Mouse (Mus musculus) neural tube, embryonic 12.5 days (tissue): ENCODE results near the gene Lfng. TPM values are rescaled to one million over a fixed set of nuclear protein-coding genes. Genes with fewer than 3 reads are reported as not detected.

ENCODE experiments used
- ATAC-seq: fragments of 200-750 bp; cut with Nextera tagmentation; 2 replicates; pipeline ENCODE4 v1.8.0; 2017; ENCODE audit warnings: low read depth, mild to moderate bottlenecking, moderate TSS enrichment, moderate library complexity; ENCODE audit not compliant: low FRiP score
- H3K27ac ChIP-seq: fragments of 300-500 bp; sonication (generic); 2 replicates; pipeline ENCODE4 v1.5.1; 2016
- H3K27me3 ChIP-seq: fragments of 300-500 bp; sonication (generic); replicated peaks from 2 replicates; pipeline ENCODE4 v1.6.1; 2016; ENCODE audit warnings: mild to moderate bottlenecking
- H3K36me3 ChIP-seq: fragments of 300-500 bp; sonication (generic); 2 replicates; pipeline ENCODE4 v1.6.1; 2016; ENCODE audit warnings: mild to moderate bottlenecking
- H3K4me1 ChIP-seq: fragments of 300-500 bp; sonication (generic); 2 replicates; pipeline ENCODE4 v1.6.1; 2016
- H3K4me2 ChIP-seq: fragments of 300-500 bp; sonication (generic); replicated peaks from 2 replicates; pipeline ENCODE4 v1.6.1; 2016; ENCODE audit warnings: mild to moderate bottlenecking
- H3K4me3 ChIP-seq: fragments of 300-500 bp; sonication (generic); 2 replicates; pipeline ENCODE4 v1.5.1; 2016
- H3K9ac ChIP-seq: fragments of 300-500 bp; sonication (generic); 2 replicates; pipeline ENCODE4 v1.6.1; 2016; ENCODE audit warnings: mild to moderate bottlenecking
- H3K9me3 ChIP-seq: fragments of 300-500 bp; sonication (generic); 2 replicates; pipeline ENCODE4 v1.6.1; 2016; ENCODE audit warnings: mild to moderate bottlenecking
- WGBS: fragments of 180-500 bp; shearing (Covaris S2); methylation state at CpG from one replicate; pipeline ENCODE4 v1.1.7; 2016; 5-methylcytosine and 5-hydroxymethylcytosine counted together
- polyA plus RNA-seq: library from polyadenylated mRNA; unstranded; fragments of >200 nt; fragmentation: Nextera tagmentation; extraction: Ambion mirVana; gene quantifications from 2 replicates; pipeline ENCODE4 v1.2.1, GENCODE M21; 2016

Lfng gene
- polyA plus RNA-seq, 1 experiment from 2014 or later: 30.5 TPM

- Histone ChIP-seq H3K9ac (no peak overlapping the region), H3K36me3 (no peaks in the 10 kb centered on the region), H3K4me1 (peaks cover 12% of the 10 kb centered on the region; the same call in 1 of the 2 replicates), H3K27ac (no peak overlapping the region), H3K9me3 (no peaks in the 10 kb centered on the region), H3K27me3 (no peaks in the 10 kb centered on the region), H3K4me3 (no peak overlapping the region), H3K4me2 (no peak overlapping the region)
- WGBS: 80% methylated on average over 18 of the region's 18 CpGs
- no peak for ATAC-seq
Measured at GRCm38 (mm10) chr5:140596927-140597588, 10.1 kb upstream of the Lfng start.

- 86% methylated on average over 4 of the region's 4 CpGs for WGBS
- H3K4me2 ChIP-seq: no peak overlapping the region
- H3K4me1 ChIP-seq: peaks cover 12% of the 10 kb centered on the region; the same call in 1 of the 2 replicates
- no peaks in the 10 kb centered on the region for H3K36me3 ChIP-seq
- H3K9me3 ChIP-seq: no peaks in the 10 kb centered on the region
- H3K9ac ChIP-seq: no peak overlapping the region
- no peak overlapping the region for H3K4me3 ChIP-seq
- no peak overlapping the region for H3K27ac ChIP-seq
- H3K27me3 ChIP-seq: no peaks in the 10 kb centered on the region
- ATAC-seq: no peak
Measured at GRCm38 (mm10) chr5:140597787-140598186, 9.3 kb upstream of the Lfng start.

- no peak for ATAC-seq
- no peak overlapping the region for H3K9ac ChIP-seq
- no peak overlapping the region for H3K4me2 ChIP-seq
- H3K36me3 ChIP-seq: no peaks in the 10 kb centered on the region
- H3K27me3 ChIP-seq: no peaks in the 10 kb centered on the region
- WGBS: 34% methylated on average over 5 of the region's 5 CpGs
- no peaks in the 10 kb centered on the region for H3K9me3 ChIP-seq
- no peak overlapping the region for H3K4me3 ChIP-seq
- H3K4me1 ChIP-seq: peaks cover 14% of the 10 kb centered on the region
- H3K27ac ChIP-seq: no peak overlapping the region
Measured at GRCm38 (mm10) chr5:140599939-140600338, 7.2 kb upstream of the Lfng start.

- Histone ChIP-seq H3K4me2 (no peak overlapping the region), H3K9me3 (no peaks in the 10 kb centered on the region), H3K4me3 (no peak overlapping the region), H3K4me1 (peaks cover 32% of the 10 kb centered on the region), H3K27ac (no peak overlapping the region), H3K27me3 (no peaks in the 10 kb centered on the region), H3K9ac (no peak overlapping the region), H3K36me3 (no peaks in the 10 kb centered on the region)
- 0 out of 2 replicates have a peak, but pooled peaks have one; percentile 49 for ATAC-seq
- WGBS: 74% methylated on average over 12 of the region's 12 CpGs
Measured at GRCm38 (mm10) chr5:140601712-140602111, 5.4 kb upstream of the Lfng start.

GRCm38 (mm10) chr5:140602540-140602939, 4.6 kb upstream of the Lfng start:
- WGBS: 28% methylated on average over 2 of the region's 2 CpGs
- H3K4me1 ChIP-seq: peaks cover 35% of the 10 kb centered on the region

GRCm38 (mm10) chr5:140604386-140604785, 2.7 kb upstream of the Lfng start:
- H3K36me3 ChIP-seq: no peaks in the 10 kb centered on the region
- H3K4me2 ChIP-seq: no peak overlapping the region
- H3K9me3 ChIP-seq: no peaks in the 10 kb centered on the region
- H3K4me3 ChIP-seq: no peak overlapping the region
- no peaks in the 10 kb centered on the region for H3K27me3 ChIP-seq
- peaks cover 54% of the 10 kb centered on the region for H3K4me1 ChIP-seq
- no peak for ATAC-seq
- no peak overlapping the region for H3K27ac ChIP-seq
- WGBS: 78% methylated on average over 8 of the region's 8 CpGs
- no peak overlapping the region for H3K9ac ChIP-seq

More at GRCm38 (mm10) chr5:140602540-140602939, 4.6 kb upstream of the Lfng start:
- ATAC-seq: no peak
- Histone ChIP-seq H3K27ac (no peak overlapping the region), H3K4me2 (no peak overlapping the region), H3K9me3 (no peaks in the 10 kb centered on the region), H3K27me3 (no peaks in the 10 kb centered on the region), H3K4me3 (no peak overlapping the region), H3K36me3 (no peaks in the 10 kb centered on the region), H3K9ac (no peak overlapping the region)

GRCm38 (mm10) chr5:140605228-140605627, 1.9 kb upstream of the Lfng start:
- WGBS: 10% methylated on average over 3 of the region's 3 CpGs
- Histone ChIP-seq H3K4me2 (no peak overlapping the region), H3K4me1 (peaks cover 62% of the 10 kb centered on the region), H3K36me3 (no peaks in the 10 kb centered on the region), H3K9me3 (no peaks in the 10 kb centered on the region), H3K27ac (no peak overlapping the region), H3K27me3 (no peaks in the 10 kb centered on the region), H3K4me3 (no peak overlapping the region), H3K9ac (no peak overlapping the region)
- ATAC-seq: no peak

GRCm38 (mm10) chr5:140606386-140606785, 734 bp upstream of the Lfng start:
- Histone ChIP-seq H3K27me3 (no peaks in the 10 kb centered on the region), H3K9me3 (no peaks in the 10 kb centered on the region), H3K9ac (peak overlapping the region; percentile 87), H3K36me3 (no peaks in the 10 kb centered on the region), H3K4me1 (peaks cover 71% of the 10 kb centered on the region), H3K4me3 (peak overlapping the region; percentile 65), H3K4me2 (peak overlapping the region; percentile 80), H3K27ac (0 out of 2 replicates have a peak overlapping the region, but pooled peaks have one; percentile 15)
- WGBS: under 1% methylated on average over 23 of the region's 23 CpGs
- ATAC-seq: no peak

- 1% methylated on average over 17 of the region's 17 CpGs for WGBS
- peak overlapping the region; percentile 87 for H3K9ac ChIP-seq
- peak overlapping the region; percentile 71 for H3K27ac ChIP-seq
- peak overlapping the region; percentile 80 for H3K4me2 ChIP-seq
- peaks cover 8% of the 10 kb centered on the region for H3K36me3 ChIP-seq
- H3K4me1 ChIP-seq: peaks cover 83% of the 10 kb centered on the region
- no peak for ATAC-seq
- H3K27me3 ChIP-seq: no peaks in the 10 kb centered on the region; the same call in 1 of the 2 replicates
- no peaks in the 10 kb centered on the region for H3K9me3 ChIP-seq
- peak overlapping the region; percentile 65 for H3K4me3 ChIP-seq
Measured at GRCm38 (mm10) chr5:140607836-140608633, 915 bp downstream of the Lfng start.

GRCm38 (mm10) chr5:140608634-140609015, 1.5 kb downstream of the Lfng start:
- peak overlapping the region; percentile 65 for H3K4me3 ChIP-seq
- no peaks in the 10 kb centered on the region for H3K9me3 ChIP-seq
- peak overlapping the region; percentile 71 for H3K27ac ChIP-seq
- peak overlapping the region; percentile 80 for H3K4me2 ChIP-seq
- WGBS: 1% methylated on average over 16 of the region's 16 CpGs
- peak overlapping the region; percentile 87 for H3K9ac ChIP-seq
- peak; percentile 13 for ATAC-seq
- H3K27me3 ChIP-seq: no peaks in the 10 kb centered on the region; the same call in 1 of the 2 replicates
- peaks cover 14% of the 10 kb centered on the region for H3K36me3 ChIP-seq
- peaks cover 84% of the 10 kb centered on the region for H3K4me1 ChIP-seq

- Histone ChIP-seq H3K9me3 (no peaks in the 10 kb centered on the region), H3K9ac (peak overlapping the region; percentile 87), H3K4me1 (peaks cover 89% of the 10 kb centered on the region), H3K36me3 (peaks cover 24% of the 10 kb centered on the region), H3K4me3 (peak overlapping the region; percentile 65), H3K27ac (peak overlapping the region; percentile 95), H3K4me2 (peak overlapping the region; percentile 80), H3K27me3 (no peaks in the 10 kb centered on the region; the same call in 1 of the 2 replicates)
- no peak for ATAC-seq
- WGBS: 7% methylated on average over 13 of the region's 13 CpGs
Measured at GRCm38 (mm10) chr5:140609511-140610272, 2.6 kb downstream of the Lfng start.
